Mouse (Mus musculus) liver, postnatal 0 days (tissue): ENCODE measurements around the gene Igsf6.

ENCODE experiments used
- CTCF ChIP-seq: sonication (generic); IDR thresholded peaks from 2 replicates; pipeline ENCODE4 v1.5.1; 2016; ENCODE audit warnings: antibody characterized with exemption, low read depth
- EP300 ChIP-seq: IDR thresholded peaks from 2 replicates; pipeline ENCODE4 v1.6.1; 2016; ENCODE audit warnings: antibody characterized with exemption, low read depth, mild to moderate bottlenecking

DNA sequence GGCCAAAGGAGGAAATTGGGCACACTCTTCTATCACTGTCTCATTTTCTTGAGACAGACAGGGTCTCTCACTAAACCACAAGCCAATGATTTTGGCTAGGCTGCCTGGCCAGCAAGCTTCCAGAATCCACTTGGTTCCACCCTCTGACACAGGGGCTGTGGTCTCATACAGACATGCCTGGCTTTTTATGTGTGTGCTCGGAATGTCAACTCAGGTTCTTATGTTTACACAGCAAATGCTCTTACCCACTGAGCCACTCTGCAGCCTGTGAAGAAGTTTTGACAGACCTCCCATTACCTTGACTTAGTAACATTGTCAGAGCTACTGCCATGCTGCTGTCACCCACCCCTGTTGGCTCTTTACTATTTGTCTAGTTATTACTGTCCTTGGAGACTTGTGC is 32.4 kb downstream of the Igsf6 start:
- TF ChIP-seq EP300 (no peak), CTCF (no peak)
